Mouse (Mus musculus) liver, embryonic 12.5 days (tissue): Measurements from ENCODE around the gene Slc7a7. TPM values are rescaled to one million over a fixed set of nuclear protein-coding genes. Genes with fewer than 3 reads are reported as not detected.

Experiments used
- ATAC-seq: fragments of 200-750 bp; cut with Nextera tagmentation; 2 replicates; pipeline ENCODE4 v1.8.0; 2017; ENCODE audit warnings: moderate number of reproducible peaks, mild to moderate bottlenecking, moderate library complexity
- H3K27ac ChIP-seq: fragments of 300-500 bp; sonication (generic); 2 replicates; pipeline ENCODE4 v1.5.1; 2016; ENCODE audit warnings: mild to moderate bottlenecking
- H3K27me3 ChIP-seq: fragments of 300-500 bp; sonication (generic); replicated peaks from 2 replicates; pipeline ENCODE4 v1.6.1; 2016; ENCODE audit warnings: mild to moderate bottlenecking, moderate library complexity
- H3K36me3 ChIP-seq: fragments of 300-500 bp; sonication (generic); 2 replicates; pipeline ENCODE4 v1.6.1; 2016; ENCODE audit warnings: mild to moderate bottlenecking, moderate library complexity
- H3K4me1 ChIP-seq: fragments of 300-500 bp; sonication (generic); 2 replicates; pipeline ENCODE4 v1.6.1; 2016
- H3K4me2 ChIP-seq: fragments of 300-500 bp; sonication (generic); 2 replicates; pipeline ENCODE4 v1.6.1; 2016; ENCODE audit warnings: mild to moderate bottlenecking, moderate library complexity
- H3K4me3 ChIP-seq: fragments of 300-500 bp; sonication (generic); 2 replicates; pipeline ENCODE4 v1.5.1; 2016; ENCODE audit warnings: mild to moderate bottlenecking, moderate library complexity
- H3K9ac ChIP-seq: fragments of 300-500 bp; sonication (generic); 2 replicates; pipeline ENCODE4 v1.6.1; 2016; ENCODE audit warnings: mild to moderate bottlenecking, moderate library complexity
- H3K9me3 ChIP-seq: fragments of 300-500 bp; sonication (generic); replicated peaks from 2 replicates; pipeline ENCODE4 v1.6.1; 2016; ENCODE audit warnings: mild to moderate bottlenecking, moderate library complexity
- WGBS: fragments of 180-500 bp; shearing (Covaris S2); methylation state at CpG from one replicate; pipeline ENCODE4 v1.1.7; 2016; ENCODE audit not compliant: insufficient replicate concordance; 5-methylcytosine and 5-hydroxymethylcytosine counted together
- polyA plus RNA-seq: library from polyadenylated mRNA; unstranded; fragments of >200 nt; fragmentation: Nextera tagmentation; extraction: Ambion mirVana; gene quantifications from 2 replicates; pipeline ENCODE4 v1.2.1, GENCODE M21; 2016

The Slc7a7 gene
- polyA plus RNA-seq, 1 experiment from 2014 or later, result 8.4 TPM

DNA sequence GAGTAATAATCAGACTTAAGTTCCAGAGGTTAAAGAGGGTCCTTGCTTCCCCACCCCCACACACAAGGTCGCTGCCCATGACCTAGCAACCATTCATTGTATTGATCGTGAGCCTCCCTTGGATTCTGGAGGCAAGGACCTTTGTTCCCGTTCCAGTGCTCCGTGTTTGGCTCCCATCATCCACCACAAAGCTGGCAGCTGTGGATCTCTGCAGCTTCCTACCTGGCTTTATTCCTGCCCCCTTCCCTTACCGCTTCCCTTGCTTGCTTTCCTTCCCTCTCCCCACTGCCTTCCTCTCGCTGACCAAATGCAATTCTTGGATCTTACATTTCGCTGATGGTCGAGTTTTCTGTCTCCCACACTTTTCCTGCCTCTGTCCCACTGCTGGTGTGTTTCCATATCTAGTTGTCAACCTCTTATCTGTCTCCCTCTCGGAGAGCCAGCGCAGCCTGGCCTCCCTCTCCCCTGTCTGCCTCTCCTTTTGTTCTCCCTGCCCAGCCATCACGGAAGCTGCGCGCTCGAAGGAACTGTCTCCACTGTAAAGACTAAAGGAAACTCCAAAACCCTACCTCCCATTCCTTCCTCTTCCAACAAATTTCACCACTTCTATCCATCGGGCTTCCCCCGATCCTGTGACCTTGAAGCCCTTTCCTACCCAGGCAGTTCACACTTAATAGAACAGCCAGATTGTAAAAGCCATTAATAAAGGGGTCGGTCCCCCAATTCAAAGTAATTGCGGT lies 13.0 kb upstream of the Slc7a7 start:
- Histone ChIP-seq H3K4me2 (peak overlapping the region; percentile 69), H3K36me3 (peaks cover 23% of the 10 kb centered on the region), H3K27me3 (peaks cover 61% of the 10 kb centered on the region), H3K9me3 (no peaks in the 10 kb centered on the region), H3K27ac (peak overlapping the region; percentile 77), H3K4me1 (peaks cover 81% of the 10 kb centered on the region), H3K9ac (peak overlapping the region; percentile 76), H3K4me3 (peak overlapping the region; percentile 63)
- WGBS, result 8% methylated on average over 18 of the region's 18 CpGs
- no peak for ATAC-seq

DNA sequence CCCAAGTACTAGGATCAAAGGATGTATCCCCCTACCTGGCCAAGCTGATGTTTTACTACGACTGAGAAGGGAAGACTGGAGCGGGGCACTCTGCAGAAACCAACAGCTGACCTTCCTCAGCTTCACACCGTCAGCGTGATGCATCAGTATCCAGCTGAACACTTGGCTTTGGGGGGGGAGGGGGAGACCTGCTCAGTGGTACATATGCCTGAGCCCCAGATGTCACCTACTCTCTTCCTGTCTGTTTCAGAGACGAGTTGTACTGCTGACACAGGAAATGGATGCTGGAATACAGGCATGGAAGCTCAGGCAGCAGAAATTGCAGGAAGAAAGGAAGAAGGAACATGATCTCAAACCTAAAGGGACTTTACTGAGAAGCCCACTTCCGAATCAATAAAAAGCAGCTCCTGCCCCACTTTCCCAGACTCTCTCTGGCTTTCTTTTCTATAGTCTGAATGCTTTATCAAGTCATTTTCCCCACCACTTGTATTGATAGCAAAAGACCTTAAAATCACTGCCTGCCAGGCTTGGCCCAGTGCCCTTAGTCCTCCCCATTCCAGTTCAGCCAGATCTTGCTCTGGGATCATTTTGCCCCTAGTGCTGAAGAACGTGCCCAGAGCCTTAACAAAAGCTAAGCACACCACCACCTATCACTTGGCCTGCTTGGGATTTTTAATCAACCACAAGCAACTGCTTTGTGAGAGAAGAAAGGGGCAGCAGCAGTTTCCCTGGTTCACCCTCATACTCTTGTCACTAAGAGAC lies 11.9 kb upstream of the Slc7a7 start:
- peaks cover 51% of the 10 kb centered on the region for H3K27me3 ChIP-seq
- H3K27ac ChIP-seq, result peak overlapping the region; percentile 77
- no peak overlapping the region for H3K4me3 ChIP-seq
- peaks cover 91% of the 10 kb centered on the region for H3K4me1 ChIP-seq
- H3K9ac ChIP-seq, result no peak overlapping the region
- peaks cover 19% of the 10 kb centered on the region for H3K36me3 ChIP-seq
- no peak overlapping the region; the same call in 1 of the 2 replicates for H3K4me2 ChIP-seq
- ATAC-seq, result no peak
- 50% methylated on average over 7 of the region's 7 CpGs for WGBS
- H3K9me3 ChIP-seq, result no peaks in the 10 kb centered on the region

DNA sequence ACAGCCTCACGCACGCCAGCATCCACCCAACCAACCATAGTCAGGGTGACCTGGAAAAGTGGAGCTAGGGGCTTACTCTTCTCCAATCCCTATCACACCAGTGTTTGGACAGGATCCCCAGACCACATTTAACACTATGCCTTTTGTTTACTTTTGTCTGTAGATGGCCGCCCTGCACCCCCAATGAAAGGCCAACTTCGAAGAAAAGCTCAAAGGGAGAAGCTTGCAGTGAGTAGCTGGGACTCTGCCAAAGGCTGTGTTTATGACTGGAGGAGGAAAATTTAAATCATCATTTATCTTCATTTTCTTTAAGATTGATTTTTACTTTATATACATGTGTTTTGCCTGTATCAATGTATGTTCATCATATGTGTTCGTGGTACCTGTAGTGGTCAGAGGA lies 10.8 kb upstream of the Slc7a7 start:
- Histone ChIP-seq H3K27me3 (peaks cover 40% of the 10 kb centered on the region), H3K4me2 (no peak overlapping the region; the same call in 1 of the 2 replicates), H3K9me3 (no peaks in the 10 kb centered on the region), H3K27ac (no peak overlapping the region), H3K4me3 (no peak overlapping the region), H3K4me1 (peaks cover 92% of the 10 kb centered on the region), H3K9ac (no peak overlapping the region), H3K36me3 (peaks cover 19% of the 10 kb centered on the region)
- 81% methylated on average over 5 of the region's 5 CpGs for WGBS
- no peak for ATAC-seq

DNA sequence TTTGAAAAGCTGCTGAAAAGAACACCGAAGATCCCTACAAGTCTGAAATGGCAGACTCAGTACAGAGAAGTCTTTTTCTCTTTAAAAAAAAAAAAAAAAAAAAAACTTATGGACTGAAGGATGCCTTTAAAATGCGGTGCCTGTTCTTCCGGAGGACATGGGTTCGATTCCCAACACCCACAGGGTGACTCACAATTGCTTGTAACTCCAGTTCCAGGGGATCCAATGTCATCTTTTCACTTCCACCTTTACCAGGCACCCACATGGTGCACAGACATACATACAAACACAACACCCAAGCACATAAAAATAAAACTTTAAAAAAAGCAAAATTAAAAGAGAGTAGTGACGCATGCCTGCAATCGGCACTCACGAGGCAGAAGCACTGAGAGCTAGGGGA lies 10.1 kb upstream of the Slc7a7 start:
- ATAC-seq, result no peak
- peak overlapping the region; percentile 86 for H3K4me2 ChIP-seq
- peaks cover 33% of the 10 kb centered on the region for H3K27me3 ChIP-seq
- peak overlapping the region; percentile 86 for H3K4me3 ChIP-seq
- peaks cover 19% of the 10 kb centered on the region for H3K36me3 ChIP-seq
- peaks cover 84% of the 10 kb centered on the region for H3K4me1 ChIP-seq
- 85% methylated on average over 7 of the region's 7 CpGs for WGBS
- no peaks in the 10 kb centered on the region for H3K9me3 ChIP-seq
- peak overlapping the region; percentile 84; the same call in 1 of the 2 replicates for H3K9ac ChIP-seq
- H3K27ac ChIP-seq, result no peak overlapping the region

DNA sequence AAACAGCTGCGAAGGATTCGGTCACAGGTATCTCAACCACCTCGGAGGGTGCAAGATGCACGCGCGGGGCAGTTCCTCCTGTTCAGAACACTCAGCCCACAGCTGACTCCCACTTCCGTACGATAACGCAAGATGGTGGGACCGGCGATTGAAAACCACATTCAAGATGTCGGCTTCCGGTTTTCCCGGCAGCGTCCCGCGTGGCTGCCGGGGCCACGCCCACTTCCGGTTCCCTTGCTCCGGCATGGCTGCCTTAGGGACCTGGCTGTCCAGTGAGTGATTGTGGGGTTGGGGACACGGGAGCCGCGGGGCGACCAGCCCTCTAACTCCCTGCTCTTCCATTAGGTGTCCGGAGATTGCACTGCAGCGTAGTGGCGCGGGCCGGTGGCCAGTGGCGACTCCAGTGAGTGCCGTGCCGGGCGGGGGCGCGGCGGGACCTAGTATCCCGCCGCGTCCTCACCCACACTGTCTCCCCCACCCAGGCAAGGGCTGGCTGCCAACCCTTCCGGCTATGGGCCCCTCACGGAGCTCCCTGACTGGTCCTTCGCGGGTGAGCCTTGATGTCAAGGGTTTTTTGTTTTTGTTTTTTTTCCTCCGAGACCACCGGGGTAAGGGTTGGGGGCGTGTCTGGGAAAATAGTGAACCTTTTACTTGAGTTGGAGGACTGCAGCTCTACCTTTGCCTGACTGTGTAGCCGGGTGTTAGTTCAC lies 9.3 kb upstream of the Slc7a7 start, which contains the start of gene Mrpl52:
Gene Mrpl52, plus strand, starts transcription at position 221 of the 710 bp plus-strand sequence.
- Histone ChIP-seq H3K4me1 (peaks cover 76% of the 10 kb centered on the region), H3K27ac (peak within 1 kb of the TSS; percentile 88), H3K27me3 (peaks cover 24% of the 10 kb centered on the region), H3K36me3 (peaks cover 19% of the 10 kb centered on the region), H3K9ac (peak within 1 kb of the TSS; percentile 84), H3K9me3 (no peaks in the 10 kb centered on the region), H3K4me3 (peak within 1 kb of the TSS; percentile 86), H3K4me2 (peak within 1 kb of the TSS; percentile 86)
- WGBS, result under 1% methylated on average over 48 of the region's 48 CpGs
- ATAC-seq, result peak; percentile 78

DNA sequence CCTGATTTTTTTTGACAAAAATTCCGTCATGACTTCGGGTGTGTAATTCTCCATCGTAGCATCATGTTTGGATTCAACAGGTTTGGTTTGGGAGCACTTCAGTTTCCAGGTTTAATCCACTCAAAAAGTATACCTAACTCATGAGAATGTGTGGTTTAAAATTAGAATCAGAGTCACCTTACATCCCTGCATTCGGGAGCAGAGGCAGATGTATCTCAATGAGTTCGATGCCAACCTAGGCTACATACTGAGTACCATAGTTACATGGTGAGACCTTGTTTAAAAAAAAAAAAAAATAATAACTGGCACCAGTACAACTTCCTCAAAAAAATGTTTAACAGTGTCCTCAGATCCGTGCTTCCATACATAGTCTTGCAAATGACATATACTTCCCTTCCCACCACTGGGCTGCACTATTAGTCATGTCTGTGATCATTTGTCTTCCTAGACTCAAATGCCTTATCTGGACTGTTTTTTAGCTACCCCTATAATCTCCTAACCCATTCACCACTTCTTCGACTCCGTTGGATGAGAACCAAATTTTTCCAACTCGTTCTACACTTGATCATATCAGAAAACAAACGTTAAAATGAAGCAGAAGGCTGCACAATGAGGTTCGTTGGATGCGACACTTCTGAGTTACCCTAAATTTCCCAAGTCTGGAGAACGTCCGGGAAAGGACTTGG lies 8.6 kb upstream of the Slc7a7 start:
- ATAC-seq, result no peak
- peaks cover 17% of the 10 kb centered on the region for H3K27me3 ChIP-seq
- peaks cover 69% of the 10 kb centered on the region for H3K4me1 ChIP-seq
- peak overlapping the region; percentile 84 for H3K9ac ChIP-seq
- 28% methylated on average over 14 of the region's 14 CpGs for WGBS
- peak overlapping the region; percentile 88 for H3K27ac ChIP-seq
- peak overlapping the region; percentile 86 for H3K4me3 ChIP-seq
- H3K9me3 ChIP-seq, result no peaks in the 10 kb centered on the region
- H3K36me3 ChIP-seq, result peaks cover 19% of the 10 kb centered on the region
- H3K4me2 ChIP-seq, result peak overlapping the region; percentile 86

DNA sequence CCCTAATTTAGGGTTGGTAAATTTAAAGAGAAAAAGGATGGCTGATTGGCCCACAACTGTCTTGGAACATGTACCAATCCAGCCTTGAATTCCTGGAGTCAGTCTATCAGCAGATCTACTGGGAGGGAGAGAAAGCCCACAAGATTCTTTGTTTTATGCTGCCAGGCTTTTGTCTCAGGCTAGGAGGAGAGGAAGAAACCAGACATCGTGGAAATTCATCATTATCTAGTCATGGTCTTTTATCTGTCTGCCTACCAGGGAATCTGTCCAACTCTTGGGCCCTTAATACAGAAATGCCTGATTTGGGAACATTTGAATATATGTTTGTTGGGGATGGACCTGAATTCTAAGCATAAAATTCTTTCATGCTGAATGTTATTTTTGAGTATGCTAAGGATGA lies 8.0 kb upstream of the Slc7a7 start:
- H3K27ac ChIP-seq, result peak overlapping the region; percentile 73
- H3K9me3 ChIP-seq, result no peaks in the 10 kb centered on the region
- peak overlapping the region; percentile 86; the same call in 1 of the 2 replicates for H3K4me3 ChIP-seq
- peaks cover 19% of the 10 kb centered on the region for H3K36me3 ChIP-seq
- no peak overlapping the region for H3K9ac ChIP-seq
- 14% methylated on average over 1 of the region's 1 CpGs for WGBS
- H3K27me3 ChIP-seq, result peaks cover 11% of the 10 kb centered on the region
- ATAC-seq, result no peak
- H3K4me1 ChIP-seq, result peaks cover 63% of the 10 kb centered on the region
- peak overlapping the region; percentile 86 for H3K4me2 ChIP-seq

DNA sequence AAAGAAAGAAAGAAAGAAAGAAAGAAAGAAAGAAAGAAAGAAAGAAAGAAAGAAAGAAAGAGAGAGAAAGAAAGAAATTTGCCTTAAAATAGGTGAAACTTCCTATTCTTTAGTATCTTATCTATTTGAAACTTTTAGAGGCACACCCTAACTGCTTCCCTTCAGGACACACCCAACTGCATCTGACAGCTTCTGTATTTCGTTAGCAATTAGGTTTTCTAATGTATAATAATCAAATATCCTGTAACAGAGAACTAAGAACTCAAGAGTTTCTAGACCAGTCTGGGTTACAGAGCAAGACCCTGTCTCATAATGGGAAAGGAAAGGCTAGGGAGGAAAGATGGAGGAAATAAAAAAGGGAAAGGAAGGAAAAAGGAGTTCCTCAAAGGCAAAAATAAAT lies 7.1 kb upstream of the Slc7a7 start:
- Histone ChIP-seq H3K36me3 (peaks cover 15% of the 10 kb centered on the region), H3K27me3 (peaks cover 2% of the 10 kb centered on the region; the same call in 1 of the 2 replicates), H3K4me3 (no peak overlapping the region), H3K4me2 (peak overlapping the region; percentile 86), H3K9me3 (no peaks in the 10 kb centered on the region), H3K4me1 (peaks cover 54% of the 10 kb centered on the region), H3K9ac (no peak overlapping the region), H3K27ac (peak overlapping the region; percentile 73)
- ATAC-seq, result 0 out of 2 replicates have a peak, but pooled peaks have one; percentile 48
- WGBS, result 8% methylated on average over 1 of the region's 1 CpGs

DNA sequence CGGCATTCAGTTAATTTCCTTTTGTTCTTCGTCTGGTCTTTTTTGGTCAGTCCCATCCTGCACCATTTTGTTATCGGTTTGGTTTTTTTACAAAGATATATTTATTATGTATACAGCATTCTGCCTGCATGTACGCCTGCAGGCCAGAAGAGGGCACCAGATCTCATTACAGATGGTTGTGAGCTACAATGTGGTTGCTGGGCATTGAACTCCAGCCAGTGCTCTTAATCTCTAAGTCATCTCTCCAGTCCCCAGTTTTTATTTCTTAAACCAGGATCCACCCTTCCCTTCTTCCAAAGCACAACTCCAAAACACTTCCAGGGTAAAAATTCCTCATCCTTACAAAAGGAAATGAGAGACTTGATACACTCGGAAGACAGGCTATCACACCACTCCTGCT lies 5.8 kb upstream of the Slc7a7 start:
- H3K27me3 ChIP-seq, result no peaks in the 10 kb centered on the region
- H3K36me3 ChIP-seq, result peaks cover 3% of the 10 kb centered on the region; the same call in 1 of the 2 replicates
- no peak for ATAC-seq
- peaks cover 43% of the 10 kb centered on the region for H3K4me1 ChIP-seq
- H3K9me3 ChIP-seq, result no peaks in the 10 kb centered on the region
- peak overlapping the region; percentile 59; the same call in 1 of the 2 replicates for H3K27ac ChIP-seq
- no peak overlapping the region for H3K4me2 ChIP-seq
- H3K9ac ChIP-seq, result no peak overlapping the region
- no peak overlapping the region for H3K4me3 ChIP-seq
- WGBS, result 39% methylated on average over 5 of the region's 5 CpGs

DNA sequence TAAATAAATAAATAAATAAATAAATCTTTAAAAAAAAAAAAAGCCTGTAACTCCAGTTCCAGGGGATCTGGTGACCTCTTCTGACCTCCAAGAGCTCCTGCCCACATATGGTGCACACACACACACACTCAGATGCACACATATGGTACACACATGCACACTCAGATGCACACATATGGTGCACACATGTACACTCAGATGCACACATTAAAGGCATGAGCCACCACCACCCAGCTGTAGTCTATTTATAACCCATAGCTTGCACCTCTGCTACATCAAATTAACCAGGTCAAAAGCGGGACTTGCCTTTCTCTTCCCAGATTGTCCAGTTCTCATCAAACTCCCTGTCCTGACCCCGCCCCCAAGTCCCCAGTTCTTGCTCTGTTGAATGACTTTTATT lies 3.4 kb upstream of the Slc7a7 start:
- no peak for ATAC-seq
- 76% methylated on average over 2 of the region's 2 CpGs for WGBS
- no peak overlapping the region for H3K9ac ChIP-seq
- no peaks in the 10 kb centered on the region for H3K27me3 ChIP-seq
- no peak overlapping the region for H3K27ac ChIP-seq
- peaks cover 43% of the 10 kb centered on the region for H3K4me1 ChIP-seq
- no peak overlapping the region for H3K4me3 ChIP-seq
- no peaks in the 10 kb centered on the region for H3K9me3 ChIP-seq
- H3K4me2 ChIP-seq, result no peak overlapping the region
- no peaks in the 10 kb centered on the region for H3K36me3 ChIP-seq

DNA sequence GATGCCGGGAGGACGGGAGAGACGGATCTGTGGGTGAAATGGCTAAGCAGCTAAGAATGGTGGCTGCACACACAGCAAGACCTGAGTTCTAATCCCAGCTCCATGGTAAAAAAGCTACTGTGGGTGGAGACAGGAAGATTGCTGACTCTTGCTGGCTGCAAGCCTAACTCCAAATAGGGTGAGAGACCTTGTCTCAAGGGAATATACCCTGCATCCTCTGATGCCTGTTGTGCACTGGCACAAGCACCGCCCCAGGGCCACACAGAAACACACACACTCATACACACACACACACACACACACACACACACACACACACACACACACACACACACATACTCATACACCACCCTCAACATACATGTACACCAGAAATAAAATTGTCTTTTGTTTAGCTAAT lies 750 bp downstream of the Slc7a7 start:
- Histone ChIP-seq H3K4me2 (peak overlapping the region; percentile 74), H3K36me3 (no peaks in the 10 kb centered on the region), H3K9ac (peak overlapping the region; percentile 72; the same call in 1 of the 2 replicates), H3K4me3 (peak overlapping the region; percentile 52), H3K27me3 (no peaks in the 10 kb centered on the region), H3K4me1 (peaks cover 44% of the 10 kb centered on the region), H3K9me3 (no peaks in the 10 kb centered on the region), H3K27ac (no peak overlapping the region)
- WGBS, result 59% methylated on average over 4 of the region's 4 CpGs
- ATAC-seq, result no peak
